Mouse (Mus musculus): ENCODE data around the gene Pax9. TPM values are rescaled to one million over a fixed set of nuclear protein-coding genes. Genes with fewer than 3 reads are reported as not detected.

The Pax9 gene
- total RNA-seq, 1 experiment: 0.22 TPM

- no peak for TF ChIP-seq MAFK (IDR thresholded peaks at IDR 0.05; ENCODE audit: insufficient read depth, low read depth, low read length)
- TF ChIP-seq HCFC1 (IDR thresholded peaks at IDR 0.05; ENCODE audit: borderline replicate concordance, insufficient read depth, low read length): no peak
- no peak for TF ChIP-seq ZNF384 (IDR thresholded peaks at IDR 0.05; ENCODE audit: low read depth, low read length)
- TF ChIP-seq CHD2 (IDR thresholded peaks at IDR 0.05; ENCODE audit: low read depth, low read length): no peak
- TF ChIP-seq ZC3H11A (IDR thresholded peaks at IDR 0.05; ENCODE audit: borderline replicate concordance, low read depth, low read length): no peak
- H3K4me1 ChIP-seq (ENCODE audit: control insufficient read depth in 2 of 2, insufficient read depth in 2 of 2, low read length in 2 of 2, poor library complexity in 1 of 2): no peaks in the 10 kb centered on the region
- no peak for DNase-seq (ENCODE audit: low read depth, low spot score)
- H3K9ac ChIP-seq (ENCODE audit: insufficient read depth, low read depth, low read length, poor library complexity, severe bottlenecking): no peak overlapping the region
- H3K4me3 ChIP-seq (ENCODE audit: insufficient read depth in 1 of 2, low read depth in 1 of 2, low read length in 2 of 2, poor library complexity in 1 of 2, severe bottlenecking in 1 of 2): no peak overlapping the region
- no peaks in the 10 kb centered on the region for H3K36me3 ChIP-seq (ENCODE audit: control insufficient read depth, insufficient read depth, low read length, poor library complexity, severe bottlenecking)
- in situ Hi-C loops (cut with MboI; ENCODE audit: low sequenced_read_pairs in 2 of 2, unreplicated experiment in 2 of 2): loop anchor here (25.0 kb wide), 2 partner anchors 510 to 1535 kb away; partner anchors contain the start of genes Slc25a21 (in 1 of the 2) and Sstr1 (in 1 of the 2)
- H3K27ac ChIP-seq (ENCODE audit: insufficient read depth, low read depth, low read length, poor library complexity, severe bottlenecking): no peak overlapping the region
- H3K9me3 ChIP-seq (ENCODE audit: control insufficient read depth, insufficient read depth, low read depth, low read length): no peaks in the 10 kb centered on the region
These were observed 13.9 kb upstream of the Pax9 start for GRCm38 (mm10) chr12:56677620-56678019.

GRCm38 (mm10) chr12:56681096-56681811, 10.3 kb upstream of the Pax9 start:
- H3K9ac ChIP-seq (ENCODE audit: insufficient read depth, low read depth, low read length, poor library complexity, severe bottlenecking): 0 out of 2 replicates have a peak overlapping the region, but pooled peaks have one; percentile 2
- H3K4me1 ChIP-seq (ENCODE audit: control insufficient read depth in 2 of 2, insufficient read depth in 2 of 2, low read length in 2 of 2, poor library complexity in 1 of 2): no peaks in the 10 kb centered on the region
- no peaks in the 10 kb centered on the region for H3K9me3 ChIP-seq (ENCODE audit: control insufficient read depth, insufficient read depth, low read depth, low read length)
- TF ChIP-seq MAFK (IDR thresholded peaks at IDR 0.05; ENCODE audit: insufficient read depth, low read depth, low read length) (no peak), ZC3H11A (IDR thresholded peaks at IDR 0.05; ENCODE audit: borderline replicate concordance, low read depth, low read length) (peak; percentile 59; the same call in 1 of the 2 replicates), CHD2 (IDR thresholded peaks at IDR 0.05; ENCODE audit: low read depth, low read length) (no peak)
- H3K36me3 ChIP-seq (ENCODE audit: control insufficient read depth, insufficient read depth, low read length, poor library complexity, severe bottlenecking): no peaks in the 10 kb centered on the region
- in situ Hi-C loops (cut with MboI; ENCODE audit: low sequenced_read_pairs in 2 of 2, unreplicated experiment in 2 of 2): loop anchor here (5.0 to 25.0 kb wide), 3 partner anchors 506 to 1531 kb away; partner anchors contain the start of genes Slc25a21 (in 1 of the 2) and Sstr1 (in 1 of the 2)
- H3K27ac ChIP-seq (ENCODE audit: insufficient read depth, low read depth, low read length, poor library complexity, severe bottlenecking): no peak overlapping the region
- peak overlapping the region; percentile 58 for H3K4me3 ChIP-seq (ENCODE audit: insufficient read depth in 1 of 2, low read depth in 1 of 2, low read length in 2 of 2, poor library complexity in 1 of 2, severe bottlenecking in 1 of 2)
- no peak for DNase-seq (ENCODE audit: low read depth, low spot score)

- in situ Hi-C loops (cut with MboI; ENCODE audit: low sequenced_read_pairs in 2 of 2, unreplicated experiment in 2 of 2): loop anchor here (25.0 kb wide), 2 partner anchors 499 to 1524 kb away; partner anchors contain the start of genes Slc25a21 (in 1 of the 2) and Sstr1 (in 1 of the 2)
- no peak overlapping the region for H3K9ac ChIP-seq (ENCODE audit: insufficient read depth, low read depth, low read length, poor library complexity, severe bottlenecking)
- H3K4me1 ChIP-seq (ENCODE audit: control insufficient read depth in 2 of 2, insufficient read depth in 2 of 2, low read length in 2 of 2, poor library complexity in 1 of 2): peaks cover 0 to 5% of the 10 kb centered on the region in 2 experiments; a peak in 1 of 4 replicates
- no peaks in the 10 kb centered on the region for H3K36me3 ChIP-seq (ENCODE audit: control insufficient read depth, insufficient read depth, low read length, poor library complexity, severe bottlenecking)
- no peak overlapping the region for H3K4me3 ChIP-seq (ENCODE audit: insufficient read depth in 1 of 2, low read depth in 1 of 2, low read length in 2 of 2, poor library complexity in 1 of 2, severe bottlenecking in 1 of 2)
- TF ChIP-seq CHD2 (IDR thresholded peaks at IDR 0.05; ENCODE audit: low read depth, low read length): no peak
- no peak for TF ChIP-seq ZNF384 (IDR thresholded peaks at IDR 0.05; ENCODE audit: low read depth, low read length)
- TF ChIP-seq MAFK (IDR thresholded peaks at IDR 0.05; ENCODE audit: insufficient read depth, low read depth, low read length): no peak
- no peak for TF ChIP-seq ZC3H11A (IDR thresholded peaks at IDR 0.05; ENCODE audit: borderline replicate concordance, low read depth, low read length)
- TF ChIP-seq HCFC1 (IDR thresholded peaks at IDR 0.05; ENCODE audit: borderline replicate concordance, insufficient read depth, low read length): no peak
- no peak for DNase-seq (ENCODE audit: low read depth, low spot score)
- H3K9me3 ChIP-seq (ENCODE audit: control insufficient read depth, insufficient read depth, low read depth, low read length): no peaks in the 10 kb centered on the region
- H3K27ac ChIP-seq (ENCODE audit: insufficient read depth, low read depth, low read length, poor library complexity, severe bottlenecking): no peak overlapping the region
These were observed 3.7 kb upstream of the Pax9 start for GRCm38 (mm10) chr12:56687640-56688481.

- in situ Hi-C loops (cut with MboI; ENCODE audit: low sequenced_read_pairs in 2 of 2, unreplicated experiment in 2 of 2): loop anchor here (25.0 kb wide), 2 partner anchors 499 to 1524 kb away; partner anchors contain the start of genes Slc25a21 (in 1 of the 2) and Sstr1 (in 1 of the 2)
- no peak overlapping the region for H3K27ac ChIP-seq (ENCODE audit: insufficient read depth, low read depth, low read length, poor library complexity, severe bottlenecking)
- H3K4me1 ChIP-seq (ENCODE audit: control insufficient read depth in 2 of 2, insufficient read depth in 2 of 2, low read length in 2 of 2, poor library complexity in 1 of 2): peaks cover 0 to 5% of the 10 kb centered on the region in 2 experiments; a peak in 1 of 4 replicates
- TF ChIP-seq ZC3H11A (IDR thresholded peaks at IDR 0.05; ENCODE audit: borderline replicate concordance, low read depth, low read length): no peak
- no peak for TF ChIP-seq HCFC1 (IDR thresholded peaks at IDR 0.05; ENCODE audit: borderline replicate concordance, insufficient read depth, low read length)
- TF ChIP-seq MAFK (IDR thresholded peaks at IDR 0.05; ENCODE audit: insufficient read depth, low read depth, low read length): no peak
- no peak for TF ChIP-seq ZNF384 (IDR thresholded peaks at IDR 0.05; ENCODE audit: low read depth, low read length)
- no peak for TF ChIP-seq CHD2 (IDR thresholded peaks at IDR 0.05; ENCODE audit: low read depth, low read length)
- no peak for DNase-seq (ENCODE audit: low read depth, low spot score)
- H3K36me3 ChIP-seq (ENCODE audit: control insufficient read depth, insufficient read depth, low read length, poor library complexity, severe bottlenecking): no peaks in the 10 kb centered on the region
- H3K9ac ChIP-seq (ENCODE audit: insufficient read depth, low read depth, low read length, poor library complexity, severe bottlenecking): no peak overlapping the region
- no peak overlapping the region for H3K4me3 ChIP-seq (ENCODE audit: insufficient read depth in 1 of 2, low read depth in 1 of 2, low read length in 2 of 2, poor library complexity in 1 of 2, severe bottlenecking in 1 of 2)
- no peaks in the 10 kb centered on the region for H3K9me3 ChIP-seq (ENCODE audit: control insufficient read depth, insufficient read depth, low read depth, low read length)
These were observed 3.1 kb upstream of the Pax9 start for GRCm38 (mm10) chr12:56688482-56688840.

All from ES-E14 (cell line).